Mouse (Mus musculus): ENCODE measurements around the gene Gm45062. TPM values are rescaled to one million over a fixed set of nuclear protein-coding genes. Genes with fewer than 3 reads are reported as not detected.

Gm45062 gene
- polyA plus RNA-seq, 1 experiment from 2014 or later: 14.5 TPM

DNA sequence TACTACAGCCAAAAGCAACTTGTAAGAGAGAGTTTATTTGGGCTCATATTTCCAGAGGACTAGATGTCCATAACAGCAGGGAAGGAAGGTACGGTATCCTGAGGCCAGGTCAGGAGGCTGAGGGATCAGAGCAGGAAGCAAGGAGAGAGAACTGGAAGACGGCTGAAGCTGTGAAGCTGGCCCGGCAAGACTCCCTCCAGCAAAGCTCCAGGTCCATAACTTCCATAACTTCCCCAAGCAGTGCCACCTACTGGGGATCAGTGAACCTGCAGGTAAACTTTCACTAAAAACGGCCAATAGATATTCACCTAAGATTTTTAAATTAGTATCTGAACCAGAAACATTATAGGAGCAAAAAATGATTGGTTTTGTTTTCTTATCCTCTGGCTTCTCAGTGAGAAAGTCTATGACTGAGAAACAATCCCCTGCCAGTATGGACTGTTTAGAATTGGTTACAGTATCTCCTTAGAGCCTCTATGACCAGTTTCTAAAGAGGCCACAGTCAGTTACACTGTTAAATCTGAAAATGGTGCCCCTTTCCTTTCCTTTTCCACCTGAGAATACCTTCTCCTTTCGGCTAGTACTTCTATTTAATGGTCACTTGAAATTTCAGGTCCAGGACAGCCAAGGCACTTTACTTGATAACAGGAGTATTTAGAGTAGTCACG lies 15.3 kb downstream of the Gm45062 start:
- peak; percentile 72 for DNase-seq (ENCODE audit: low spot score)
- no peaks in the 10 kb centered on the region for H3K4me1 ChIP-seq (replicated peaks; ENCODE audit: control insufficient read depth, insufficient read depth, low read length)
- no peak overlapping the region for H3K9ac ChIP-seq (ENCODE audit: low read depth, low read length)
- ATAC-seq (ENCODE audit: low FRiP score): no peak
- no peak overlapping the region for H3K27ac ChIP-seq (ENCODE audit: low read depth, low read length)
- H3K36me3 ChIP-seq (ENCODE audit: control insufficient read depth, insufficient read depth, low read length): no peaks in the 10 kb centered on the region
- no peak overlapping the region for H3K4me2 ChIP-seq (replicated peaks; ENCODE audit: low read depth, low read length)
- H3K9me3 ChIP-seq (ENCODE audit: control insufficient read depth, low read length): no peaks in the 10 kb centered on the region
- no peak overlapping the region for H3K4me3 ChIP-seq (ENCODE audit: low read depth, low read length)
- H3K27me3 ChIP-seq (ENCODE audit: control insufficient read depth, insufficient read depth, low read length): no peaks in the 10 kb centered on the region
- 40% methylated on average over 6 of the region's 6 CpGs for WGBS

DNA sequence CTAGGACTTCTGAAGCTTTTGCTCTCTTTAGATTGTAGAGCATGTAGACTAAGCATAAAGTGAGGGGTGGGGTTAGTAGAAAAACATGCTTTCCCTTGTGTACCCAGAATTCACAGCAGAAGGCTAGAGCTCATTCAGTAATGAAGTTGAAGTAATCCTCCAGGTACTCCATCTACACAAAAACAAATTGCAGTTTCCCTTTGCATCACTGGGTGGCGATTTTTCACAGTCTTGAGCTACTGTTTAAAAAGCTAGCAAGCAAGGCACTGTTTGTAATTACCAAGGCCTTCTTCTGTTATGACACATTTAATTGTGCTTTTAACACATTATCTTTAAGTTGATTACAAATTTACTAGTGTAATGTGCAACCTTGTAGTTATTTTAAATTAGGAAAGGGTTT lies 15.8 kb downstream of the Gm45062 start:
- no peaks in the 10 kb centered on the region for H3K27me3 ChIP-seq (ENCODE audit: control insufficient read depth, insufficient read depth, low read length)
- no peak overlapping the region for H3K9ac ChIP-seq (ENCODE audit: low read depth, low read length)
- 6% methylated on average over 1 of the region's 1 CpGs for WGBS
- H3K4me3 ChIP-seq (ENCODE audit: low read depth, low read length): no peak overlapping the region
- no peak overlapping the region for H3K27ac ChIP-seq (ENCODE audit: low read depth, low read length)
- DNase-seq (ENCODE audit: low spot score): peak; percentile 41
- ATAC-seq (ENCODE audit: low FRiP score): no peak
- H3K9me3 ChIP-seq (ENCODE audit: control insufficient read depth, low read length): no peaks in the 10 kb centered on the region
- no peaks in the 10 kb centered on the region for H3K4me1 ChIP-seq (replicated peaks; ENCODE audit: control insufficient read depth, insufficient read depth, low read length)
- H3K36me3 ChIP-seq (ENCODE audit: control insufficient read depth, insufficient read depth, low read length): no peaks in the 10 kb centered on the region
- no peak overlapping the region for H3K4me2 ChIP-seq (replicated peaks; ENCODE audit: low read depth, low read length)

DNA sequence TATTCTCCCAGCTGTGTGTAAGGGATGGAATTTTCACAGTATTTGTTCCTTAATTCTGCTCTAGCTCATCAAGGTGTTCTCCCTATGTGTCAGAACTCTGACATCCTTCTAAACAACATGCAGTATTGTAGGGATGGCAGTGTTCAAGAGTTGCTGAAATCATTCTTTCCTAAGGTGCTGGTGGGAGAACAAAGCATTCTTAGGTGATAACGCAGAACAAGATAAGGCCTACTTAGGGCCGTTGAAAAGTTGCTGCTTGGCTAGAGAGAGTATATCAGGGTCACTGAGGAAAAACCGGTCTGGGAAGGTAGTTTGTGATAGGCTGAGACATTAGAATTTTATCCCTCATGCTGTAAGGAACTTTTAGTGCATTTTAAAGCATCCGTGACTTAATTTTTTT lies 17.2 kb downstream of the Gm45062 start:
- 83% methylated on average over 4 of the region's 4 CpGs for WGBS
- ATAC-seq (ENCODE audit: low FRiP score) (no peak), DNase-seq (ENCODE audit: low spot score) (no peak)
- Histone ChIP-seq H3K4me1 (replicated peaks; ENCODE audit: control insufficient read depth, insufficient read depth, low read length) (no peaks in the 10 kb centered on the region), H3K27ac (ENCODE audit: low read depth, low read length) (no peak overlapping the region), H3K36me3 (ENCODE audit: control insufficient read depth, insufficient read depth, low read length) (no peaks in the 10 kb centered on the region), H3K9ac (ENCODE audit: low read depth, low read length) (no peak overlapping the region), H3K4me2 (replicated peaks; ENCODE audit: low read depth, low read length) (no peak overlapping the region), H3K9me3 (ENCODE audit: control insufficient read depth, low read length) (no peaks in the 10 kb centered on the region), H3K4me3 (ENCODE audit: low read depth, low read length) (no peak overlapping the region), H3K27me3 (ENCODE audit: control insufficient read depth, insufficient read depth, low read length) (no peaks in the 10 kb centered on the region)

DNA sequence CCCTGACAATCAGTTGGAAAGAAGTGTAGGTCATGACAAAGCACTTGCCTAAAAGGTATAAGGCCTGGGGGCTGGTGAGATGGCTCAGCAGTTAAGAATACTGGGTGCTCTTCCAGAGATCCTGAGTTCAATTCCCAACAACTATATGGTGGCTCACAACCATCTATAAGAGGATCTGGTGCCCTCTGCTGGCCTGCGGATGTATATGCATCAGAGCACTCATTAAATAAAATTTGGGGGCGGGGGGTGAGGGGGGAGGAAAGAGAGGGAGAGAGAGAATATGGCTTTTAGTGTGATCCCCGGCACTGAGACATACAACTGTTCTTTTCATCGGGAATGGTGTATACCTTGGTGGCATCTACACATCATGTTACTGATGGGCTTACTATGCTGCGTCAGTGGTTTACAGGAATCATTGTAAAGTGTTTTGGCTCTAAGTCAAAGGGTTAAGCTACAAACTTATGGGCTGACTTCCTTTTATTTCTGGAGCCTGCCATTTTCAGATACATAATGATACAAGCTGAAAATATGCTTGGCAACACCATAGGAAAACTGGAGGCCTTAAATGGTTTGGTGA lies 19.3 kb downstream of the Gm45062 start:
- ATAC-seq (ENCODE audit: low FRiP score) (no peak), DNase-seq (ENCODE audit: low spot score) (peak; percentile 25)
- 64% methylated on average over 5 of the region's 5 CpGs for WGBS
- no peak overlapping the region for H3K27ac ChIP-seq (ENCODE audit: low read depth, low read length)
- H3K36me3 ChIP-seq (ENCODE audit: control insufficient read depth, insufficient read depth, low read length): no peaks in the 10 kb centered on the region
- H3K4me2 ChIP-seq (replicated peaks; ENCODE audit: low read depth, low read length): no peak overlapping the region
- no peak overlapping the region for H3K9ac ChIP-seq (ENCODE audit: low read depth, low read length)
- H3K4me1 ChIP-seq (replicated peaks; ENCODE audit: control insufficient read depth, insufficient read depth, low read length): no peaks in the 10 kb centered on the region
- H3K4me3 ChIP-seq (ENCODE audit: low read depth, low read length): no peak overlapping the region
- no peaks in the 10 kb centered on the region for H3K9me3 ChIP-seq (ENCODE audit: control insufficient read depth, low read length)
- no peaks in the 10 kb centered on the region for H3K27me3 ChIP-seq (ENCODE audit: control insufficient read depth, insufficient read depth, low read length)

DNA sequence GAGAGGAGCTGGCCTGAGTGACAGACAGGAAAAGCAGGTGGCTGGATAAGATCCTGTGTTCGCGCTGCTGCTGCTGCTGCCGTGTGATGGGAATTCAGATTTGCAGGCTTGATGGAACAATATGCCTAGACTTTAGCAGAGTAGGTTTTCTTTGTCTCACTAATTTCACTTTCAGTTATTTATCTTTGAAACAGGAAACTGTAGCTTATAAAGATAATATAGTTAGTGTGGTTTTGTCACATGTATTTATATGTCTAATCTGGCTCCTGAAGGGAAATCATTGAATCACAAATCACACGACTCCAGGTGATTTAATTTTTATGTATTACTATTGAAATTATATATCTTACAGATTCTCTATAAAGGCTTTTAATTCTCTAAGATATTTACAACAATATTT lies 24.0 kb downstream of the Gm45062 start:
- Histone ChIP-seq H3K4me3 (ENCODE audit: low read depth, low read length) (no peak overlapping the region), H3K27ac (ENCODE audit: low read depth, low read length) (no peak overlapping the region), H3K9me3 (ENCODE audit: control insufficient read depth, low read length) (no peaks in the 10 kb centered on the region), H3K27me3 (ENCODE audit: control insufficient read depth, insufficient read depth, low read length) (no peaks in the 10 kb centered on the region), H3K4me1 (replicated peaks; ENCODE audit: control insufficient read depth, insufficient read depth, low read length) (no peaks in the 10 kb centered on the region), H3K36me3 (ENCODE audit: control insufficient read depth, insufficient read depth, low read length) (no peaks in the 10 kb centered on the region), H3K9ac (ENCODE audit: low read depth, low read length) (no peak overlapping the region), H3K4me2 (replicated peaks; ENCODE audit: low read depth, low read length) (no peak overlapping the region)
- no peak for ATAC-seq (ENCODE audit: low FRiP score)
- no peak for DNase-seq (ENCODE audit: low spot score)
- WGBS: 92% methylated on average over 4 of the region's 4 CpGs

DNA sequence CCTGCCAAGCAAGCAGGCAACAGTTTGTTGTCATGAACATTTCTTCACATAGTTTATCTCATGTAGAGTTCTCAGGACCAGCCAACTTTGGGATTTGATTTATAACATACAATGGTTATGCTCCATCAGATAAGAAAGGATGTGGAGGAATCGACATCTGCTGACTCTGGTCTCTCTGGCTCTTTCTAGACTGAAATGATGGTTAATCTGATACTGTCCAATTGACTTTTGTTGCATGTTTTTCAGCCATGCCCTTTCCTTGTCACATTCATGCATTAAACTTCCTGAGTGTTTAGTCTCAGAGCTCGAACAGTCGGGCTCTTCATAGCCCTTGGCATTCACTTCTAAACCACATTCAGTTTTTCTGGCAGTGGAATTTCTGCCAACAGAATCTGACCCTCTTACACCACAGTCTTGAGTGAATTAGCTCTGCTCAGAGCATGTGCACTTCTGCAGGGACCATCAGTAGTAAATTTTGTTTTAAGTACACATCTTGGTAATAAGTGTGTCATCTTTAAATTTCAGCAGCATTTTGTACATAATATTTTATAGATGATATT lies 26.2 kb downstream of the Gm45062 start:
- no peak overlapping the region for H3K27ac ChIP-seq (ENCODE audit: low read depth, low read length)
- H3K4me1 ChIP-seq (replicated peaks; ENCODE audit: control insufficient read depth, insufficient read depth, low read length): no peaks in the 10 kb centered on the region
- no peaks in the 10 kb centered on the region for H3K36me3 ChIP-seq (ENCODE audit: control insufficient read depth, insufficient read depth, low read length)
- no peak overlapping the region for H3K9ac ChIP-seq (ENCODE audit: low read depth, low read length)
- H3K4me2 ChIP-seq (replicated peaks; ENCODE audit: low read depth, low read length): no peak overlapping the region
- ATAC-seq (ENCODE audit: low FRiP score) (no peak), DNase-seq (ENCODE audit: low spot score) (no peak)
- WGBS: 85% methylated on average over 3 of the region's 3 CpGs
- H3K4me3 ChIP-seq (ENCODE audit: low read depth, low read length): no peak overlapping the region
- H3K9me3 ChIP-seq (ENCODE audit: control insufficient read depth, low read length): no peaks in the 10 kb centered on the region
- H3K27me3 ChIP-seq (ENCODE audit: control insufficient read depth, insufficient read depth, low read length): no peaks in the 10 kb centered on the region

GRCm38 (mm10) chr6:8286146-8286545 lies 26.9 kb downstream of the Gm45062 start:
- H3K9me3 ChIP-seq (ENCODE audit: control insufficient read depth, low read length): no peaks in the 10 kb centered on the region
- no peak overlapping the region for H3K9ac ChIP-seq (ENCODE audit: low read depth, low read length)
- H3K4me1 ChIP-seq (replicated peaks; ENCODE audit: control insufficient read depth, insufficient read depth, low read length): no peaks in the 10 kb centered on the region
- ATAC-seq (ENCODE audit: low FRiP score) (no peak), DNase-seq (ENCODE audit: low spot score) (no peak)
- H3K4me2 ChIP-seq (replicated peaks; ENCODE audit: low read depth, low read length): no peak overlapping the region
- no peak overlapping the region for H3K4me3 ChIP-seq (ENCODE audit: low read depth, low read length)
- H3K36me3 ChIP-seq (ENCODE audit: control insufficient read depth, insufficient read depth, low read length): no peaks in the 10 kb centered on the region
- WGBS: 98% methylated on average over 3 of the region's 3 CpGs
- no peaks in the 10 kb centered on the region for H3K27me3 ChIP-seq (ENCODE audit: control insufficient read depth, insufficient read depth, low read length)
- H3K27ac ChIP-seq (ENCODE audit: low read depth, low read length): no peak overlapping the region

DNA sequence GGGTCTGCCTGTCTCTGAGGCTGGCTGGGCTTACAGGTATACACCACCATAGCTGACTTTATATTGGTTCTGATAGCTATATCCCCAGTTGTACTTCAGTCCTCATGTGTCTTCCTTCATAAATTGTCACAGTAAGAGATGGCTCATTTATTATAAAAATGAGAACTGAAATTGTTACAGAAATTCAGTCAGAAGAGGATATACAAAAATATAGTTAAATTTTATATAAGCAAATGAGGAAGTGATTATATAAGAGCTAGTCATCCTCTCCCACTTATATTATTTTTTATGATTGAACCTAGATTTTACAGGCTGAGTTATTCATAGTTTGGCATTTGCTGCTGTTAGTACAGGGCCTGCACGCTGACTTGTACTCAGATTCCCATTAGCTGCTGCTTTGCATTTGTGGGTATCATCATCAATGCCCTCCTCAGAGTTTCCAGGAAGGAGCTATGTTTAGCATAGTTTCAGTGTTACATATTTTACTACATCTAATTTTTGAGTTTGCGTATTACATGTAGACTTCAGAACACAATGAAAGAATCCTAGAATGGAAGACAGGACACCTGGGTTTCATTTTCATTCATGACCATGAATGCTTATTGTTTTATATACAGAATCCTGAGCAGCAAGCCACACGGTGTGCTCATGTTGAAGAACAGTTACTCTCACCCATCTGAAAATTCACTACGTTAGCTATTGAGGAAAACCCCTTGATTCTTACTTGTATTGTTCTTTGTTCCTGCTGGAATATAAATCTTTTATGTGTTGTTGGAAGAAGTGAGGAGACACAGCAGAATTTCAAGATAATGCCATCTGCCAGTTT lies 29.7 kb downstream of the Gm45062 start:
- H3K9ac ChIP-seq (ENCODE audit: low read depth, low read length): no peak overlapping the region
- no peak overlapping the region for H3K27ac ChIP-seq (ENCODE audit: low read depth, low read length)
- ATAC-seq (ENCODE audit: low FRiP score) (no peak), DNase-seq (ENCODE audit: low spot score) (no peak)
- no peaks in the 10 kb centered on the region for H3K27me3 ChIP-seq (ENCODE audit: control insufficient read depth, insufficient read depth, low read length)
- no peak overlapping the region for H3K4me2 ChIP-seq (replicated peaks; ENCODE audit: low read depth, low read length)
- no peaks in the 10 kb centered on the region for H3K36me3 ChIP-seq (ENCODE audit: control insufficient read depth, insufficient read depth, low read length)
- no peak overlapping the region for H3K4me3 ChIP-seq (ENCODE audit: low read depth, low read length)
- 91% methylated on average over 4 of the region's 4 CpGs for WGBS
- H3K9me3 ChIP-seq (ENCODE audit: control insufficient read depth, low read length): no peaks in the 10 kb centered on the region
- no peaks in the 10 kb centered on the region for H3K4me1 ChIP-seq (replicated peaks; ENCODE audit: control insufficient read depth, insufficient read depth, low read length)

Measured in hindbrain, embryonic 11.5 days (tissue).